Mouse (Mus musculus) forebrain, embryonic 14.5 days (tissue): ENCODE results near the gene Clpb. TPM values are rescaled to one million over a fixed set of nuclear protein-coding genes. Genes with fewer than 3 reads are reported as not detected.
"Not testable (repeated sequence)": the region's sequence is repeated elsewhere in the genome, so short reads cannot be mapped to it uniquely, and the experiment has no call there.

Source experiments
- ATAC-seq: fragments of 200-750 bp; cut with Nextera tagmentation; 2 replicates; pipeline ENCODE4 v1.8.0; 2017; ENCODE audit warnings: mild to moderate bottlenecking, moderate library complexity
- DNase-seq: peaks from one replicate; pipeline ENCODE4 v3.0.0-alpha.2; 2015; ENCODE audit warnings: low spot score
- H3K27ac ChIP-seq: fragments of 300-500 bp; sonication (generic); 2 replicates; pipeline ENCODE4 v1.5.1; 2014; ENCODE audit warnings: low read depth, mild to moderate bottlenecking, control low read depth, low read length, moderate library complexity
- H3K27me3 ChIP-seq: fragments of 300-500 bp; sonication (generic); replicated peaks from 2 replicates; pipeline ENCODE4 v1.6.1; 2014; ENCODE audit warnings: low read length, control low read depth, mixed read lengths; ENCODE audit not compliant: control insufficient read depth, insufficient read depth
- H3K36me3 ChIP-seq: fragments of 300-500 bp; sonication (generic); 2 replicates; pipeline ENCODE4 v1.6.1; 2014; ENCODE audit warnings: low read length, control low read depth; ENCODE audit not compliant: control insufficient read depth, insufficient read depth
- H3K4me1 ChIP-seq: fragments of 300-500 bp; sonication (generic); 2 replicates; pipeline ENCODE4 v1.6.1; 2014; ENCODE audit warnings: antibody characterized with exemption, low read length, control low read depth; ENCODE audit not compliant: control insufficient read depth, insufficient read depth
- H3K4me2 ChIP-seq: fragments of 300-500 bp; sonication (generic); 2 replicates; pipeline ENCODE4 v1.6.1; 2014; ENCODE audit warnings: mild to moderate bottlenecking, control low read depth, low read length
- H3K4me3 ChIP-seq: fragments of 300-500 bp; sonication (generic); 2 replicates; pipeline ENCODE4 v1.5.1; 2014; ENCODE audit warnings: low read depth, low read length, control low read depth
- H3K9ac ChIP-seq: fragments of 300-500 bp; sonication (generic); 2 replicates; pipeline ENCODE4 v1.6.1; 2014; ENCODE audit warnings: mild to moderate bottlenecking, low read length, control low read depth, moderate library complexity
- H3K9me3 ChIP-seq: fragments of 300-500 bp; sonication (generic); replicated peaks from 2 replicates; pipeline ENCODE4 v1.6.1; 2016; ENCODE audit warnings: low read length, control low read depth, mixed read lengths; ENCODE audit not compliant: control insufficient read depth
- WGBS: fragments of 180-500 bp; shearing (Covaris S2); extraction: QIAGEN DNeasy Blood & Tissue Kit; methylation state at CpG from one replicate; pipeline ENCODE4 v1.1.7; 2014; 5-methylcytosine and 5-hydroxymethylcytosine counted together
- polyA plus RNA-seq: library from polyadenylated mRNA; unstranded; fragments of >200 nt; fragmentation: Nextera tagmentation; extraction: Ambion mirVana; gene quantifications from 2 replicates; pipeline ENCODE4 v1.2.1, GENCODE M21; 2014

Clpb gene
- polyA plus RNA-seq, result 31.9 and 44.1 TPM in 2 replicates

GRCm38 (mm10) chr7:101663514-101664159, at the start of gene Clpb:
Gene Clpb, plus strand, starts transcription at chr7:101663633.
- peak; percentile 99 for DNase-seq
- peak within 1 kb of the TSS; percentile 65 for H3K4me3 ChIP-seq
- WGBS, result 2% methylated on average over 49 of the region's 49 CpGs
- H3K27me3 ChIP-seq, result no peaks in the 10 kb centered on the region
- H3K27ac ChIP-seq, result no peak within 1 kb of the TSS
- H3K36me3 ChIP-seq, result no peaks in the 10 kb centered on the region
- peak within 1 kb of the TSS; percentile 57 for H3K4me2 ChIP-seq
- peak; percentile 99 for ATAC-seq
- peaks cover 11% of the 10 kb centered on the region for H3K4me1 ChIP-seq
- H3K9me3 ChIP-seq, result no peaks in the 10 kb centered on the region
- H3K9ac ChIP-seq, result peak within 1 kb of the TSS; percentile 54; the same call in 1 of the 2 replicates

- WGBS, result 73% methylated on average over 7 of the region's 7 CpGs
These were observed 48.0 kb upstream of the Clpb start for GRCm38 (mm10) chr7:101615406-101615805.

GRCm38 (mm10) chr7:101616136-101616835, 47.1 kb upstream of the Clpb start:
- no peaks in the 10 kb centered on the region for H3K4me1 ChIP-seq
- no peaks in the 10 kb centered on the region for H3K27me3 ChIP-seq
- no peak overlapping the region for H3K9ac ChIP-seq
- H3K27ac ChIP-seq, result no peak overlapping the region
- no peaks in the 10 kb centered on the region for H3K9me3 ChIP-seq
- 85% methylated on average over 6 of the region's 6 CpGs for WGBS
- no peak for ATAC-seq
- H3K36me3 ChIP-seq, result no peaks in the 10 kb centered on the region
- H3K4me3 ChIP-seq, result no peak overlapping the region
- DNase-seq, result no peak
- no peak overlapping the region for H3K4me2 ChIP-seq

More at GRCm38 (mm10) chr7:101615406-101615805, 48.0 kb upstream of the Clpb start:
- Histone ChIP-seq H3K27ac (no peak overlapping the region), H3K4me3 (no peak overlapping the region), H3K4me2 (no peak overlapping the region), H3K9me3 (no peaks in the 10 kb centered on the region), H3K27me3 (no peaks in the 10 kb centered on the region), H3K9ac (no peak overlapping the region), H3K36me3 (no peaks in the 10 kb centered on the region), H3K4me1 (no peaks in the 10 kb centered on the region)
- no peak for ATAC-seq
- DNase-seq, result no peak

DNA sequence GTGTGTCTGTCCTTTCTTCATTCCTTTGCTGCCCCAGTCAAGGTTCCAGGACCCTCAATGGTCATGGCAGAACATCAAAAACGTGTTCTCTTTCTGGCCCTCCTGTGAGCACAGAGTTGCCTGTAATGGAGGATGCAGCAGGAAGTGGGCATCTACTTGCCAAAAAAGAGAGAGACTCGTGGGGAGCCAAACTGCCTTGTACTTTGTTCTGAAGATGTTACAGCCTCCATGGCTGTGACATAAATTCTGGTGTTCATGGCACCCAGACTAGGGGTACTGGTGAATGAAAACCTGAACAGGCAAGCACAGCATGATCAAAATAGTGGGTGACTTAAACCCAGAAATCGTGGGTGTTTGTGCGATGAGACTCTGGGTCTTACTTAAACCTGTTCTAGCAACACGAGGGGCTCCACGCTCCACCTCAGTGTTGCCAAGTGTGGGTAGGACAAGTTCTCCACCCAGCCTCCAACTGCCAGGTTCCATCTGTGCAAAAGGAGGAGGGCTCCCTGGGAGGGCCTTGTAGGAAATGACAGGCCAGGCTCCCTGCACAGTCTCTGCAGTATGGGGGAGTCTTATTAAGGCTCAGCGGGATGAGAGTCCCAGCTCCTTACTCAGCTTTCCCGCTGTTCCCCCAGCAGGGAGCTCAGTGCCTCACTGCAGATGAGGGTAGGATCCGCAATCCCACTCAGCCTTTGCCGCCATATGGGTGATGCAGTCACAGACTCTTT, 45.8 kb upstream of the Clpb start:
- DNase-seq (no peak), ATAC-seq (no peak)
- no peaks in the 10 kb centered on the region for H3K9me3 ChIP-seq
- no peak overlapping the region for H3K9ac ChIP-seq
- H3K27me3 ChIP-seq, result no peaks in the 10 kb centered on the region
- no peak overlapping the region for H3K27ac ChIP-seq
- no peak overlapping the region for H3K4me2 ChIP-seq
- no peaks in the 10 kb centered on the region for H3K36me3 ChIP-seq
- WGBS, result 67% methylated on average over 10 of the region's 10 CpGs
- no peak overlapping the region for H3K4me3 ChIP-seq
- no peaks in the 10 kb centered on the region for H3K4me1 ChIP-seq

DNA sequence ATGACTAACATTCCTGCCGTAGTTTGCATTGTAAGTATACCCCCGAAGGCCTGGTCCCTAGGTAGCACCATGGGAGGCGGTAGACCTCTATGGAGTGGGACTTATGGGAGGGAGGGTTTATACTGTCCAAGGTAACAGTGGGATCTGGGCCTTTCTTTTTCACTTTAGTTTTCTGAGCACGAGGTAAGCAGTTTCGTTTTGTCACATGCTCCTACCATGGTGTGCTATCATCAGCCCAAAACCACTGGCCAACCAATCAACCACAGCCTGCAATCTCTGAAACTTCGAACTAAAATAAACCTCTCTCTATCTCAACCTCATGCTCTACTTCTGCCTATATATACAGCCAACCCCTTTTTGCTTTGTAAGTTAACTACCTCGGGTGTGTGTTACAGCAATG, 45.2 kb upstream of the Clpb start:
- Histone ChIP-seq H3K4me3 (no peak overlapping the region), H3K27me3 (no peaks in the 10 kb centered on the region), H3K4me2 (no peak overlapping the region), H3K9me3 (no peaks in the 10 kb centered on the region), H3K27ac (no peak overlapping the region), H3K4me1 (no peaks in the 10 kb centered on the region; the same call in 1 of the 2 replicates), H3K9ac (no peak overlapping the region), H3K36me3 (no peaks in the 10 kb centered on the region)
- WGBS, result 84% methylated on average over 7 of the region's 7 CpGs
- DNase-seq (no peak), ATAC-seq (no peak)

- Histone ChIP-seq H3K27me3 (no peaks in the 10 kb centered on the region), H3K36me3 (no peaks in the 10 kb centered on the region), H3K4me2 (no peak overlapping the region), H3K4me1 (no peaks in the 10 kb centered on the region; the same call in 1 of the 2 replicates), H3K4me3 (no peak overlapping the region), H3K9ac (no peak overlapping the region), H3K27ac (no peak overlapping the region), H3K9me3 (no peaks in the 10 kb centered on the region)
- ATAC-seq (no peak), DNase-seq (peak; percentile 72)
- 24% methylated on average over 4 of the region's 4 CpGs for WGBS
These were observed 43.1 kb upstream of the Clpb start for GRCm38 (mm10) chr7:101620373-101620772.

DNA sequence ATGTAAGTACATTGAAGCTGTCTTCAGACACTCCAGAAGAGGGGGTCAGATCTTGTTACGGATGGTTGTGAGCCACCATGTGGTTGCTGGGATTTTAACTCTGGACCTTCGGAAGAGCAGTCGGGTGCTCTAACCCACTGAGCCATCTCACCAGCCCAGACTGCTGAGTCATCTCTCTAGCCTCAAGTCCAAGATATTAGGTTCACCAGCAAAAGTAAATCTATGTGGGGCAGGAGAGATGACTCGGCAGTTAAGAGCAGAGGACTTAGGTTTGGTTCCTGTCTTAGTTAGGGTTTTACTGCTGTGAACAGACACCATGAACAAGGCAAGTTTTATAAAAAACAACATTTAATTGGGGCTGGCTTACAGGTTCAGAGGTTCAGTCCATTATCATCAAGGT, 41.6 kb upstream of the Clpb start:
- not testable (repeated sequence) for H3K4me3 ChIP-seq, H3K4me1 ChIP-seq, ATAC-seq, H3K27ac ChIP-seq, H3K9me3 ChIP-seq, H3K36me3 ChIP-seq, H3K9ac ChIP-seq, H3K27me3 ChIP-seq, H3K4me2 ChIP-seq, DNase-seq
- WGBS, result 89% methylated on average over 4 of the region's 4 CpGs

DNA sequence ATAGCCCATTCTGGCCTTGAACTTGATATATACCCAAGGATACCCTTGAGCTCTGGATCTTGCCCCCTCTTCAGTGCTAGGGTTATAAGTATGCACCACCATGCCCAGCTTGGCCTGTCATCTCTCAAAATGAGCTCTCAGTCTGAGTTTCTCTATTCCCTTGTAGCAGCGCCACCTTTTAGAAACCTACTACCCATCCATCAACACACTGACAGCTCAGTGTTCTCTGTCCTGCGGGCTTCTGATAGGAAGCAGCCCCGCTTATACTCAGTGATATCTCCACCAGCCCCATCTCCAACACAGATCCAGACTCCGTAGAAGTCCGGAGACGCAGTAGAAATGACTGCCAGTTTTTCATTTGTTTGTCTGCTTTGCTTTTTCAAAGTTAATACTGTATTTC, 39.1 kb upstream of the Clpb start:
- 89% methylated on average over 6 of the region's 6 CpGs for WGBS
- no peak overlapping the region for H3K9ac ChIP-seq
- no peak for ATAC-seq
- no peaks in the 10 kb centered on the region for H3K36me3 ChIP-seq
- no peak for DNase-seq
- H3K27me3 ChIP-seq, result no peaks in the 10 kb centered on the region
- H3K4me2 ChIP-seq, result no peak overlapping the region
- H3K4me3 ChIP-seq, result no peak overlapping the region
- no peak overlapping the region for H3K27ac ChIP-seq
- H3K9me3 ChIP-seq, result no peaks in the 10 kb centered on the region
- no peaks in the 10 kb centered on the region; the same call in 1 of the 2 replicates for H3K4me1 ChIP-seq
